Mouse (Mus musculus) testis, postnatal 14 days (tissue): ENCODE results near the gene 2010300C02Rik.

Source experiments
- DNase-seq: peaks from one replicate; pipeline ENCODE4 v3.0.0; 2021; ENCODE audit warnings: low spot score

Gene 2010300C02Rik

DNA sequence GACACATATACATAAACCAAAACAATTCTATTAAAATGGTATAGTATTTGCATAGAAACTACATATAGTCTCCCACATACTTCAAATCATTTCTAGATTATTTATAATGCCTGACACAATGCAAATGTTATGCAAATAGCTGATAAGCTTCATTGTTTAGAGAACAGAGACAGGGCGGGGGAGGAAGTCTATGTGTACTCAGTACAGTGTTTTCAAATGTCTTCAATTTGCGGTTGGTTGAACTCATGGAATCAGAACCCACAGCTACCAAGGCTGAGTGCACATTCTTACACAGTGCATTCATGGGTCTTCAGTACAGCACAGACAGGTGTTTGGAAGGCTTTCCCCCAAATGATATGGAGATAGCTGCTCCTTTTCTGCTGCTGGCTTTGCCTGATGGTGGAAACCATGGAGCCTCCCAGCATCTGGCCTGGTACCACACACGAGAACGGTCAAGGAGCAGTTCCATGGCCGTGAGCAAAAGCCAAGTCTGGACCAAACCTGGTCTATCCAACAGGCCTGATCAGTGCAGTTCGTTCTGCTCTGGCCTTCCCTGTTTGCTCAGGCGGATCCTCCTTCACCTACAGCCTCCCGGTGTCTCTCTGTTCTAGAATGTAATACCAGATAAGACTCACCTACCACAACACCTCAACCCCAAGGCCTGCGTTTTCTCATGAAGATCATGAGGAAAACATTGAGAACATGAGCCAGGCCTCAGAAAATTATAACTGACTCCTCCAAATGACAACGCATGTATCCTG, 8.1 kb downstream of the 2010300C02Rik start:
- no peak for DNase-seq

DNA sequence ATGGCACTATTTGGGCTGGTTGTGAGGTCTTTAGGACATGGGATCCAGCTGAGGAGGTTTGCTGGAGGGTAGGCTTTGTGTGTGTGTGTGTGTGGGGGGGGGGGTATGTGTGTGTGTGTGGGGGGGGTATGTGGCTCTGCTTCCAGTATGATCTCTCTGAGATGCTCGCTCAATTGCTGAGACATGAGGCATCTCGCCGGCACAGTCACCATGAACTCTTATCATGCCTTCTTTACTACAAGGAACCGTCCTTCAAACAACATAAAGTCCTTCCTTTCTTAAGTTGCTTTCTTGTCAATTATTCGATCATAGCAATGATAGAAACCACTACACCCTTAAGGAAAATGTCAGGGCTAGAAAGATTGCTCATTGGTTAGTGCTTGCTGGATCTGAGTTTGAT, 8.8 kb downstream of the 2010300C02Rik start:
- no peak for DNase-seq

DNA sequence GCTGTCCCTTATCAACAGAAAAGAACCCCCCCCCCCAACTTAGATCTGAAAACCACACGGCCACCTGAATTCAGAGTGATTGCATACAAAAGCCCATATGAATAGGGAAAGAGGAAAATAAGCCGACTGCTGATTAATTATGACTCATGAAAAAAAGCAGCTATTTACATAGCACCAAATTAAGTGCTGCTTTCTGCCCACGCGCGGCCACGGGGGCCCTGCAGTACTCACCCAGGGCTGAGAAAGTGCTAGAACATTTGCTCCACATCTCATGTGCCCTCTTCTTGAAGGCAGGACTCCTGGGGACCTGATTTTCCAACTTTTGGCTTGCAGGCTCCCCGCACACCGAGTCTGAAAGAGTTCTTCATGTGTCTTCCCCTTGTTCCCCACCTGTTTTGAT, 10.1 kb downstream of the 2010300C02Rik start:
- DNase-seq: no peak

DNA sequence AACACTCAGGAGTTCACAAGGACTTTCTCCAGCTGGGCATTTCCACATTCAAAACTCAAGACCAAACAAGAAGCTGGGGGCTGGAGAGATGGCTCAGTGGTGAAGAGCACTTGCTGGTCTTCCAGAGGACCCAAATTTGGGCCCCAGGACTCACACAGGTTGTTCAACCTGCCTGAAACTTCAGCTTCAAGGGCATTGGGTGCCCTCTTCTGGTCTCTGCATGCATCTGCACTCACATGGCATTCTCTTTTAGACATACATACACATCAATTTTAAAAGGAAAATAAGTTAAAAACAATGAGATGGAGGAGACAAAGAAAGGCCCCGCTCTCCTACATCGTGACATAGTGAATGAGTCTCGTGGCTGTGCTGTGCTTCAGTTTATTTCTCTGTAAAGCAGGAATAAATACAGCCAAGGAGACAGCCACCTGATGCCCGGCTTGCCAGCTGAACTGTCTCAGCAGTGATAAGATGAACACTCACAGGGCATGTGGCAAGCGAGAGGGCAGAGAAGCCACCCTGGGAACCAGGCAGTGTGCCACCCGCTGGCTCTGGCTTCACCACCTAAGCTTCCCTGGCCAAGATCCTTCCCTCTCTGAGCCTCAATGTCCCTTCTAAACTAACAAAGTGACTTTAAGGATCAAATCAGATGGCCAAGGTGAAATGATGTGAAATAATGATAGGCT, 11.5 kb downstream of the 2010300C02Rik start:
- no peak for DNase-seq

DNA sequence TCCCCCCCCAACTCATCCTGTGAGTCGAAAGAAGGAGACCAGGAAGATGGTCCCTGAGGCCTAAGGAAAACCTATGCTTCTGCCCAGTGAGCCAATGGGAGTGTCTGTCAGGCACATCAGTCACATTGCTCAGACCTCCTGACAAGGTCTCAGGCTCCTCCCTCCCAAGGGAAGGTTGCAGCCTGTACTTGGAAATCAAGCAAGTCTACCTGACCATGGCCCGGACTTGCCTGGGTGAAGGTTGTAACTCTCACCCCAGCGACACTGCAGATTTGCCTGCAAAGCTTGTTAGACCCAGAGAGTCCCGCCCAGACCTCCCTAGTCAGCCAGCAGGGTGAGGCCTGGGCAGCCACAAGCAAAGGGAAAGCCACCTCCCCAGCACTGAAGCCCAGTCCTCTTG, 17.6 kb downstream of the 2010300C02Rik start:
- no peak for DNase-seq

DNA sequence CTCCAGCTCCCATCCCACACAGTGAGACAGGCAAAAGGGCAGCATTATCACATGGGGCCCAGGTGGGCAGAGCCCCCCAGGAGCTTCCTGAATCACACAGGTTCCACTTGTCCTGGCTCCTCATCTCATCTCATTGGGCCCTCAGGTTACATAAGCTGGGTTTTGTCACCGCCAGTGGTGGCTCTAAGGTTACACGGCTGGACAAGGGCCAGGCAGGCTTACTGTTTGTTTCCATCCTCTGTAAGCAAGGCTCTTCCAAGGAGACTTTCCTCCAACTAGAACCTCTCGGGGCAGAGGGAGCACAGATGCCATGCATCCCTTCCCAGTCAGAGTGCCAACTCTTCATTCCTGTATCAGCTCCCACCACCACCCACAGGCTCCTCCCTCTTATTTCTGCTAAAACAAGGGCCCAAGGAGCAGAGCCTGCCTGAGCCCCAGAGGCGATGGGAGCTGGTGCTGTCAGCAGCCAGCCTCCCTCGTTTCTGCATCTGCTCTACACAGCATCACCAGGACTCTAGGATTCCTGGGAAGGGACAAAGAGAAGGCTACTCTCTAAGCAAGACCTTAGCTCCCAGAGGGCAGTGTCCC, 20.9 kb downstream of the 2010300C02Rik start:
- DNase-seq: no peak

DNA sequence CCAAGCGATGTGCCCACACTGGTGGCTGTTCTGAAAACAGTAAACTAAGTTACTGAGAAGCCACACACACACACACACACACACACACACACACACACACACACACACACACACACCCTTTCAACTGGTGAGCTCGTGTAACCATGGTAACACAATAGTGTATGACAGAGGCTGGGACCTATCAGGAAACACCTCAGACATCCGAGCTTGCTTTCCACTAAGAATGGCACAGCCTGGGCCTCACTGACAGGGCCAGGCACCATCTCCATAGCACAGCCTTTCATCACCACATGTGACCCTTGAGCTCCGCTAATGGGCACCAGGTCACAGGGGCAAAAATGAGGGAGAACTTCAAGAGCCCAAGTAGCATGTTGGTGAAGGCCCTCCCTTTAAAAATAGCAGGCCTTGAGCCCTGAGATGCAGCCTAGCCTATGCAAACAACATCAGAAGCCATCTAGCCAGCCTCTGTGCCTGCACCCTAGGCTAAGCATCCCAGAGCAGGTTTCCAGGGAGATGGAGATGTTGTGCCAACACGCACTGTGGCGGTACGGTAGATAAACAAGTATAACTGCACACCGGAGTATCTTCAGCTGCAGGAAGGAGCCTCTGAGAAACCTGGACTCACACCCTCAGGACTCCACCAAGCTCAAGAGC, 21.6 kb downstream of the 2010300C02Rik start:
- DNase-seq: no peak

DNA sequence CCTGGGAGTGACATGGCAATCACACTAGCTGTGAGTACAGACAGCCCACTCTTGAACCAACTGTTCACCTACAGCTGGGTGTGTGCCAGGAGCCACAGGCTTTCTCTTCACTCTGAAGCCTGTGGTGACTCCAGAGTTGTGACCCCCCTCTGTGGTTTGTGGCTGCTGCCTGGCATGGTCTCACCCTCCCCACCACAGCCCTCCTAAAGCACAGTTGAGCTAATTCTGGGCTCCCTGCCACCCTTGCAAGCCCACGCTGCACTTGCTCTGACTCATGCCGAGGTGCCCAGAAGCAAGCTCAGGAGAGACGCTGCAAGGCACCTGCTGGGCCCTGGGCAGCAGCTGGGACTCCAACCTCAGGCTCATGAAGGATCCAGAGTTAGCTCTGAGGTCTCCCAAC, 23.0 kb downstream of the 2010300C02Rik start:
- no peak for DNase-seq

DNA sequence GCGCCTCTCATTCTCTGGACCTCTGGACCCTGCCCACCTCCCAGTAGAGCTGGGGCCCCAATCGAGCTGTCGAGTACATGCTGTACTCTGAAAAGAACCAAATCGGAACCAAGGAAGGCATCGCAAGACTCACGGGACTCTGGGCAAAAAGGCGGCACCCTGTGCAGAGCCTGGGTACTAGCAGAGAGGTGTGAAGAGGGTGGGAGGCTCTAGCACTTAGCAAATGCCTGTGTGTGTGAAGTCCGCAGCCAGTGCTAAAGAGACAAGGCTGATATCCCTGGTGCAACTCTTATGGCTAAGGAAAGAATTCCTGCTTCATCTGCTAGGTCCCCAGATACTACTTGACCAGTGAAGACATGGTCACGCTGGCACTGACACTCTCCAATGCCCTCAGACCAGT, 24.2 kb downstream of the 2010300C02Rik start:
- no peak for DNase-seq

DNA sequence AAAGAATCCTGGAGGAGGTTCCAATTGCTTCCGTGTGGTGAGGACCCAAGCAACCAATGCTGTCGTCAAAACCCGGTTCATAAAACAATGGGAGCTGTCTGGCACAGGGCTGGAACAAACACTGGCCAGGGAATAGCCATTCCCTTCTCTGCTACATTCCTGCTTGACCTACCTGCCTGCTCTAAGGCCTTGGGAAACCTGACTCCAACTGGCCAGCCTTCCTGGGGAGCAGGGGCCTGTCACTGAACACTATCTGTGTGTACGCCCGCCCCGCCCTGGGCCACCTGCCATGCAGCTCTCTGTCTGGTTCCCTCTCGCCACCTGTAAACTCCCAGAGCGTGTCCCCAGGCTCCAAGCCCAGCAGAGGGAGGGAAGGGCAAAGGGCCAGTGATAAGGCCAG, 25.5 kb downstream of the 2010300C02Rik start:
- peak; percentile 25 for DNase-seq

DNA sequence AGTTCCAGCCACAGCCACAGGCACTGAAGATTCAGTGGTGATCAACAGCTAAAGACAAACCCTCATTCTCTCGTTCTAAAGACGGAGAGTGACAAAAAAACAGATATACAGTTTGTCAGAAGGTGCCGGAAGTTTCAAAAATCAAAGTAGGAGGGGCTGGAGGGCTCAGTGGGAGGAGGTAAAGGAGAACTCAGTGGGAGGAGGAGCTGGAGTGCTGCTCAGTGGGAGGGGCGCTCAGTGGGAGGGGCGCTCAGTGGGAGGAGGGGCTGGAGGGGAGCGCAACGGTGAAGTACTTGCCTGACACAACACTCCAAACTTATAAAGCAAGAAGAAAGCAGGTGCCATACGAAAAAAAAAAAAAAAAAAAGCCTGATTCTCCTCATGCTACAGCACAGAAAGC, 28.7 kb downstream of the 2010300C02Rik start:
- DNase-seq: no peak

DNA sequence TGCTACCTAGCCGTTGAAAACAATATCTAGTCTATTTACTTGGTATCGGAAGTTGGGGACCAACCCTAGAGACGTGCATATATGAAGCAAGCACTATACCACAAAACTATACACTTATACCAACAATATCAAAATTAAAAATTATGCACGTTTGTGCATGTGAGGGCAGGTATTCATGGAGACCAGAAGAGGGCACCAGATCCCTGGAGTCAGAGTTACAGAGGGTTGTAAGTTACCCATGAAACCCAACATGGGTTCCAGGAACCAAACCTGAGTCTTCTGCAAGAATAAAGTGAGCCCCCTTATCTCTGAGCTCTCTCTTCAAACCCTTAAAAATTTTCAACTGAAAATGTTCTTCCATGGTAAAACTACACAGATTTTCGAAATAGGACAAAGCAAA, 29.2 kb downstream of the 2010300C02Rik start:
- no peak for DNase-seq

DNA sequence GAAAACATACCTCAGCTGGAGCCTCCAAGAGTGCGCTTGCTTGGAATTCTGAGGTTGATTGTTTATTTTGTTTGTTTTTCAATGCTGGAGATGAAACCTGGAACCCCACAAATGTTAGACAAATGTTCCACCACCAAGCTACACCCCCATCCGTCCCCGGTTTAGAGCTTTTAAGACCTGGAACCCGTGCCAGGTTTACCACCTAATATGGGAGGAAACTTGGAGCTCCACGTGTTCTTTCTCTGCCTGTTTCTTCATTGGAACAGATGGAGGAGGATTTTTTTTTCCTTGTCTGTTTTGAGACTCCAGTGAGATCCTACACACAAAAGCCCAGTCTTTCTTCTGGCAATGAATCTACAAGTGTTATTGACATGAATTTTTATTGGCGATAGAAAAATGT, 30.2 kb downstream of the 2010300C02Rik start:
- no peak for DNase-seq

DNA sequence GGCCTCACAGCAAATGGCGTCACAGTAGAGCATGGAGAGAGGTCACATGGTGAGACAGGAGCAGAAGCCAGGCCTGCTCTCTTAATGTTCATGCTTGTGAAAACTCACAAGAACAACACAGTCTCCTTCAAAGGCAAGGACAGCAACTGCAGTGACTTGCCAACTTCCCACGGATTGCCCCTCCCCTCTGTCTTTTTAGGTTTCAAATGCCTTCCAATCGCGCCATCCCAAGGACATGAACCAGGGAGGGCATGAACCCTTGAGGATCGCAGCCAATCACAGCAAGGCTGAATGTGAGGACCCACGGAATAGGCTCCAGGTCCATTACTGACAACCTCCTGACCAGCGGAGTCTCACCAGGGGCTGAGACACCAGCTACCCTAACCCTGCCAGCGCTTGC, 31.5 kb downstream of the 2010300C02Rik start:
- peak; percentile 39 for DNase-seq

DNA sequence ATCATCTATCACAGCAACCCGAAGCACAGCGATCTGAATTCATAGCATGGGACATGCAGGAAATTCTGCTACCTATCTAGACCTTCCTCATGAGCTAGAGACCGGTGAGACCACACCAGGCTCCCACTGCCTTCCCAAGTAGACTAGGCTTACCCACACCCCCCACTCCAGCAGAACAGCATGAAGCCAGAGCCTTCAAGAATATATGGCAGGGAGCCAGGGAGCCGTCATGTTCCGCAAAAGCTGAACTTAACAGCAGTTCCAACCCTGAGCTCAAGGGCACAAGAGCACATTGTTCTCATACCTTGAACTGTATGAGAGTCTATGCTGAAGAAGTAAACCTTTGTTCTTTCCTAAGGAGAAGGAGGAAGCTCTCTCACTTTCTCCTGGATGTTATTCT, 32.4 kb downstream of the 2010300C02Rik start:
- DNase-seq: peak; percentile 62

DNA sequence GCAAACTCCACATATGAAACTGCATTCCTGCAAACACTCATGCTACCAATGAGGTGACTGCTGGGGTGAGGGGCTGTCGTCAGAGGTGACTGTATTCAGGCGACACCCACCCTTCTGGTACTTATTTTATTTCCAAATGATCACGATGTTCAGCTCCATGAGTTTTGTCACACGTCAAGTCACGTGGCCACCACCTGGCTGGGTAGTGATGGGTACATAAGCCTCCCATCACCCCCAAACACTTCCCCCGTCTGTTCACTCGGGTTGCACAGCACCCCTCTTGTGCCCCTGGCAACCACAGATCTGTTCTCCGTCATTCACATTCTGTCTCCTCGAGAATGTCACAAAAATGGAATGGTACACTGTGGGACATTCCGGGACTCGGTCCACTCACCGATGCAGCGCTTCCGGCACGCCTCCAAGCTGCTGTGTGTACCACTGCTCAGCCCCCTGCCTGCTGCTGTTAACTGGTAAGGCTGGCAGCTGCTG, 32.9 kb downstream of the 2010300C02Rik start:
- DNase-seq: no peak

DNA sequence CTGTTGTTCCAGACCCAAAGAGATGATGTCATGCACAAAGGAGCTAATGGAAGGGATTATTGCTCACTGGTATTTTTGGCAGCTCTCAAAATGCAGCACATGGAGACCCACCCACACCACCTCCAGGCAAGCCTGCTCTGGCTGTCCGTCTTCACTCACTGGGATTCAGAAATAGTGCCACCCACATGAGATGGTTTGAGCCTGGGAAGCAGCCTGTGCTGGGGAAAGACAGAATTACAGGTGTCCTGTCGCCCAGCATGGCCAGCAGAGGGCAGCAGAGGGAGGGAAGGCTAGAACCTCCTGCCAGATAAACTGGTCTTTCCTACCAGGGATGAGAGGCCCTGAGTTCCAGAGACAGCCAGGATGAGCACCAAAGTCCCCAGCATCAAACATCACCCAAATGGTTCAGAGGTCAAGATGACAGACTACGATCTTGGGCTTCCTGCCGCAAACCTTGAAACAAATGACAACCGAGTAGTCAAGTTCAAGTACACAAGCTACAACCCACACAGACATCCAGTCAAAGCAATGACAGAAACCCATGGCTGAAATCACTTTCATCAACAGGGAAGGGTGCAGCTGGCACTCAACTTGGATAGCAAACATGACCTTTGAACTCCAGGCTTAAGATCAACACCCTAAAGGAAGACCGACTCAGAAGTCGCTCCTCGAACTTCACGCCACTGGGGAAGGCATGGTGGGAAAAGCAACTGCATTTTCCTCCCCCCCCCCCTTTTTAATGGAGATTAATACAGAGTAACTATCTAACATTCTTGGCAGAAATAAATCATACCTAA, 41.4 kb downstream of the 2010300C02Rik start:
- DNase-seq: peak; percentile 59

DNA sequence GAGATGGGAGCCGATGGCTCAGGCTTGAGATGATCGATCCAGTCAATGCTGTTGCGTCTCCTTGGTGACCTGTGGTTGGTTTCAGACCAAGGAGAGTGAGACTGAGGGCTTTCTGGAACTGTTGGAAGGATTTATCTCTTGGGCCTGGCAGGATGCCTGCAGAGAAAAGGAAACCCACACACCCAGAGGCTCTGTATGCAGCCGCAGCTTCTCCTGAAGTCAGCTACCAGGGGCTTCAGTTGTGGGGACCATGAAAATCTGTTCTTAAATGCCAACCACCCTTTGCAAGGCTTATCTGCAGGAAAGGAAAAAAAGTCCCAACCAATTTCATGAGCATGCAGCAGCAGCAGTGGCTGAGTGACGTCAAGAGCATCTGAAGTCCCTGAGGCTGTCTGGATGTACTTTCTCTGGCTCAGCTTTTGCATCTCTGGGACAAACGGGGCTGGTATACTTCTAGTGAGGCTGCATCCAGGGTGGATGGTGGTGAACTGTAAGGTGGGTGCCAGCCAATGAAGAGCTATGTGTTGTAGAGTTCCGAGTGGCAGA, 42.8 kb downstream of the 2010300C02Rik start:
- no peak for DNase-seq

DNA sequence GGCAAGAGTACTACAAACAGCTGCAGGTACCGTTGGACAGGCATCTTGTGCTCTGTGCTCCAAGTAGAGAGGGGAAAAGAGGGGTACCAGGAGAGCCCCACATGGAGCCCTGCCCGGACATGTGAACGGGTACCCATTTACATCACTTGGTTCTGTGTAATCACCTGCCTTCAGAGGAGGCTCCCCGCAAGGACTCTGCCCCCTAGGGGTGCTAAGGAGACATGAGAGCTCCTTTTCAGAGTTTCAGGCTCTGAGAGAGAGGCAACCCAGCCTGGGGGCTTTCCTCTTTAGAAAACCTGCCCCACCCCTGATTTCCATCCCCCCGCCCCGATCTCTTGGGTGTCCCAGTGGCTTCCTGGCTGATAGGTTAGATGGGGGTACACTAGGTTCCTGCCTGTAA, 44.4 kb downstream of the 2010300C02Rik start:
- no peak for DNase-seq

DNA sequence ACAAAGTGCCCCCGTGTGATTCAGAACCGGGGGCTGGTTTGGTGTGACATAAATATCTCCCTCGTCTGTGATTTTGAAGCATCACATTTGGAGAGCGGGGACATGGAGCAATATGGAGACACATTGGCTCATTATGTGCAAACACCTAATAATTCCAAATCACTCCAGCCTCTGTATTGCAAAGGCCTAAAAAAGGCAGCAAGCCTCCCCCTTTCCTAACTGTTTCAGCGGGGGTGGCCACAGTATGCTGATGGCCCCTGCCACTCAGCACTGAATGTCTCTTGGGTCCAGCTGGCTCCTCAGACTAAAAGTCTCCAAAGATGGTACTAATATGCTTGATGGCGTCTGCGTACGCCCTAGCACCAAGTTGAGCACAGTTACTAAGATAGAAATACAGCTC, 45.6 kb downstream of the 2010300C02Rik start:
- no peak for DNase-seq

DNA sequence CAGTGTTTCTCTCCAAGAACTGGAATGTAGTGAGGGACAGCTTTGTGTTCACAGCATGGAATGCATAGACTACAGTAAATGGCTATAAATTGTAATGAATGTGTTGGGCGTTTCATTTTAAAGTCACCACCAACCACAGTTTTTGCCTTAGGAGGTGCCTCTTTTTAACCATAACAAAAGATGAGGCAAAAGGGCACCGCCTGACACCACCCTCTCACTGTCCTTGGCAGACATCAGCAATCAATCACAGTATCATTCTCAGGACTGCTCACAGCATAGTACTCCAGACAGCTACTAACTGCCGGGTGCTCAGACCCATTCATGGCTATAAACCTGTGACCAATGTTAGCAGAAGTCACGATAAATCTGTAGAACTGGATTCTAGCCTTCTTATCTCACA, 48.6 kb downstream of the 2010300C02Rik start:
- no peak for DNase-seq

DNA sequence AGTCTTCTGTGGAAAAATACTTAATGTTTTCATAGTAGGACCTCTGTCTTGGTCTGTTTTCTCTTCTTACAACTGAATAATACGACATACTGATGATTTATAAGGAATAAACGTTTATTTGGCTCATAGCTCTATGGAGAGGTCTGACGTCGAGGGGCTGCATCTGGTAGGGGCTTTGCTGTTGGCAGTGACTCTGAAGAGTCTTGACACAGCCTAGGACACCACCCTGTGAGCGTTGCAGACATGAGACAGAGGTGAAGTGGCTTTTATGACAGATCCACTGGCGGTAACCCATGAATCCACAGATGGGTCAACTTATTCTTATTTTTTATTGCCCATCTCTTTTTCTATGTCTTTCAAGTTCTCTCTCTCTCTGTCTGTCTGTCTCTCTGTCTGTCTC, 52.5 kb downstream of the 2010300C02Rik start:
- DNase-seq: no peak
